Mouse (Mus musculus): ENCODE data around the gene Acad9. TPM values are rescaled to one million over a fixed set of nuclear protein-coding genes. Genes with fewer than 3 reads are reported as not detected.
"Not testable (repeated sequence)": the region's sequence is repeated elsewhere in the genome, so short reads cannot be mapped to it uniquely, and the experiment has no call there.

The Acad9 gene
- total and polyA plus RNA-seq, 3 experiments: 37.2 to 197 (median 57.0) TPM

- no peaks in the 10 kb centered on the region for H3K79me2 ChIP-seq (ENCODE audit: control insufficient read depth, insufficient read depth, low read length, poor library complexity)
- H3K9ac ChIP-seq (ENCODE audit: control insufficient read depth, low read depth, low read length, poor library complexity, severe bottlenecking): no peak overlapping the region
- TF ChIP-seq MXI1 (IDR thresholded peaks at IDR 0.05; ENCODE audit: low read depth, low read length) (no peak), UBTF (IDR thresholded peaks at IDR 0.05; ENCODE audit: borderline replicate concordance, insufficient read depth, low read depth, low read length) (no peak), TBP (IDR thresholded peaks at IDR 0.05; ENCODE audit: low read depth, low read length) (no peak), USF2 (IDR thresholded peaks at IDR 0.05; ENCODE audit: borderline replicate concordance in 1 of 2, insufficient read depth in 1 of 2, low read depth in 1 of 2, low read length in 2 of 2) (no peak), ZMIZ1 (IDR thresholded peaks at IDR 0.05; ENCODE audit: low read depth, low read length) (no peak), ZC3H11A (IDR thresholded peaks at IDR 0.05; ENCODE audit: low read depth, low read length) (no peak), ELF1 (IDR thresholded peaks at IDR 0.05; ENCODE audit: low read depth, low read length) (no peak), ZKSCAN1 (IDR thresholded peaks at IDR 0.05; ENCODE audit: low read depth, low read length) (no peak), CTCF (IDR thresholded peaks at IDR 0.05 in 2 of 3, conservative IDR thresholded peaks at IDR 0.05 in 1 of 3; ENCODE audit: control insufficient read depth in 1 of 3, insufficient read depth in 1 of 3, low read depth in 2 of 3, low read length in 3 of 3, poor library complexity in 1 of 3, severe bottlenecking in 1 of 3) (no peak), JUND (IDR thresholded peaks at IDR 0.05; ENCODE audit: low read depth, low read length) (no peak)
- peaks cover 2 to 3% of the 10 kb centered on the region in 2 experiments; a peak in 3 of 4 replicates for H3K27me3 ChIP-seq (ENCODE audit: control insufficient read depth in 1 of 2, insufficient read depth in 2 of 2, low read length in 2 of 2)
- no peaks in the 10 kb centered on the region for H3K9me3 ChIP-seq (replicated peaks; ENCODE audit: insufficient read depth, low read length)
- no peak overlapping the region for H3K4me3 ChIP-seq (ENCODE audit: control insufficient read depth in 1 of 2, insufficient read depth in 1 of 2, low read depth in 2 of 2, low read length in 2 of 2)
- no peaks in the 10 kb centered on the region for H3K4me1 ChIP-seq (ENCODE audit: control insufficient read depth in 1 of 2, insufficient read depth in 2 of 2, low read length in 2 of 2)
- no peaks in the 10 kb centered on the region for H3K36me3 ChIP-seq (ENCODE audit: control insufficient read depth in 1 of 2, insufficient read depth in 2 of 2, low read length in 2 of 2)
- no peak overlapping the region for H3K27ac ChIP-seq (ENCODE audit: control insufficient read depth, low read depth, low read length)
- no peak for DNase-seq (ENCODE audit: low read depth, low spot score)
Measured at GRCm38 (mm10) chr3:36116076-36116475, 50.3 kb downstream of the Acad9 start.

GRCm38 (mm10) chr3:36119684-36120548, 54.1 kb downstream of the Acad9 start:
- Histone ChIP-seq H3K4me1 (ENCODE audit: control insufficient read depth in 1 of 2, insufficient read depth in 2 of 2, low read length in 2 of 2) (no peaks in the 10 kb centered on the region), H3K4me3 (ENCODE audit: control insufficient read depth in 1 of 2, insufficient read depth in 1 of 2, low read depth in 2 of 2, low read length in 2 of 2) (no peak overlapping the region), H3K27me3 (ENCODE audit: control insufficient read depth in 1 of 2, insufficient read depth in 2 of 2, low read length in 2 of 2) (peaks cover 1 to 2% of the 10 kb centered on the region in 2 experiments; a peak in 3 of 4 replicates), H3K27ac (ENCODE audit: control insufficient read depth, low read depth, low read length) (no peak overlapping the region), H3K79me2 (ENCODE audit: control insufficient read depth, insufficient read depth, low read length, poor library complexity) (no peaks in the 10 kb centered on the region), H3K36me3 (ENCODE audit: control insufficient read depth in 1 of 2, insufficient read depth in 2 of 2, low read length in 2 of 2) (no peaks in the 10 kb centered on the region), H3K9me3 (replicated peaks; ENCODE audit: insufficient read depth, low read length) (no peaks in the 10 kb centered on the region; the same call in 1 of the 2 replicates), H3K9ac (ENCODE audit: control insufficient read depth, low read depth, low read length, poor library complexity, severe bottlenecking) (no peak overlapping the region)
- TF ChIP-seq MAX (IDR thresholded peaks at IDR 0.05; ENCODE audit: low read length) (no peak), TAL1 (IDR thresholded peaks at IDR 0.05; ENCODE audit: low read length) (no peak), SIN3A (IDR thresholded peaks at IDR 0.05; ENCODE audit: low read length) (no peak), MXI1 (IDR thresholded peaks at IDR 0.05; ENCODE audit: low read depth, low read length) (no peak), POLR2AphosphoS2 (IDR thresholded peaks at IDR 0.05; ENCODE audit: low read length) (no peak), RCOR1 (IDR thresholded peaks at IDR 0.05; ENCODE audit: low read depth, low read length) (no peak), CHD1 (IDR thresholded peaks at IDR 0.05; ENCODE audit: low read depth, low read length) (no peak), ETS1 (IDR thresholded peaks at IDR 0.05; ENCODE audit: low read depth, low read length) (no peak), E2F4 (IDR thresholded peaks at IDR 0.05; ENCODE audit: borderline replicate concordance, low read depth, low read length) (no peak), EP300 (IDR thresholded peaks at IDR 0.05; ENCODE audit: low read depth in 1 of 2, low read length in 2 of 2) (no peak), UBTF (IDR thresholded peaks at IDR 0.05; ENCODE audit: borderline replicate concordance, insufficient read depth, low read depth, low read length) (no peak), TBP (IDR thresholded peaks at IDR 0.05; ENCODE audit: low read depth, low read length) (no peak), POLR2AphosphoS5 (IDR thresholded peaks at IDR 0.05; ENCODE audit: borderline replicate concordance, low read depth, low read length) (no peak), CHD2 (IDR thresholded peaks at IDR 0.05; ENCODE audit: low read length) (no peak), SMC3 (IDR thresholded peaks at IDR 0.05; ENCODE audit: low read depth, low read length) (no peak), NELFE (IDR thresholded peaks at IDR 0.05; ENCODE audit: low read depth, low read length) (no peak), MYC (IDR thresholded peaks at IDR 0.05; ENCODE audit: low read depth, low read length) (no peak), MYB (IDR thresholded peaks at IDR 0.05; ENCODE audit: low read depth, low read length) (no peak)
- no peak for DNase-seq (ENCODE audit: low read depth, low spot score)

GRCm38 (mm10) chr3:36126176-36126575, 60.4 kb downstream of the Acad9 start:
- H3K79me2 ChIP-seq (ENCODE audit: control insufficient read depth, insufficient read depth, low read length, poor library complexity); H3K27ac ChIP-seq (ENCODE audit: control insufficient read depth, low read depth, low read length); H3K27me3 ChIP-seq (ENCODE audit: control insufficient read depth in 1 of 2, insufficient read depth in 2 of 2, low read length in 2 of 2); H3K9me3 ChIP-seq (replicated peaks; ENCODE audit: insufficient read depth, low read length); H3K9ac ChIP-seq (ENCODE audit: control insufficient read depth, low read depth, low read length, poor library complexity, severe bottlenecking); H3K36me3 ChIP-seq (ENCODE audit: control insufficient read depth in 1 of 2, insufficient read depth in 2 of 2, low read length in 2 of 2); H3K4me1 ChIP-seq (ENCODE audit: control insufficient read depth in 1 of 2, insufficient read depth in 2 of 2, low read length in 2 of 2); H3K4me3 ChIP-seq (ENCODE audit: control insufficient read depth in 1 of 2, insufficient read depth in 1 of 2, low read depth in 2 of 2, low read length in 2 of 2): not testable (repeated sequence)
- peak; percentile 26 for DNase-seq (ENCODE audit: low read depth, low spot score)
